Mouse (Mus musculus) urinary bladder, postnatal 4 days (tissue): ENCODE measurements around the gene Dhx34.
A peak's percentile ranks its signal among the peaks of the same experiment; 100 is the strongest.

Experiments
- DNase-seq, 2 experiments: peaks; one replicate each; pipeline ENCODE4 v3.0.0; 2021 to 2022; ENCODE audit warnings: low spot score in 2 of 2

Dhx34 gene

GRCm38 (mm10) chr7:16210862-16211365 is 10.9 kb downstream of the Dhx34 start:
- DNase-seq, result no peak

- no peak for DNase-seq
Observed at GRCm38 (mm10) chr7:16208781-16209665, 12.8 kb downstream of the Dhx34 start.

DNA sequence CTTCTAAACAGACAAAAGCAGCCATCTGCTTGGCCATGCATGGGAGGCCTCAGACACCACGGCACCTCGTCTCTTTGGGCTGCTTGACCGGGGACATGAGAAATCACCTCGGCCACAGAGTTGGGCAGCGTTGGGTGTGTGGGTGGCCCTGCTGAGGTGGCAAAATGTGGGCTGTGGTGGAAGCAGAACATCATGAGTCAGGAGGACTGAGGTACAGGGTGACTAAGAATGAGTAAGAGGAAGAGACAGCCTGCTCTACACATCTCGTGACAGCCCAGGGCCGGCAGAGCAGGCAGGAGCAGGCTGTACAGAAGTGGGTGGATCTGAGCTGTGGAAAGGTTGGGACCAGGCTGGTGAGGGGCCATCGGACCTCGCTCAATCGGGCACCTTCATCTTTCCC is 14.3 kb downstream of the Dhx34 start:
- no peak for DNase-seq

- DNase-seq, result no peak
Observed at GRCm38 (mm10) chr7:16207076-16207475, 14.8 kb downstream of the Dhx34 start.

DNA sequence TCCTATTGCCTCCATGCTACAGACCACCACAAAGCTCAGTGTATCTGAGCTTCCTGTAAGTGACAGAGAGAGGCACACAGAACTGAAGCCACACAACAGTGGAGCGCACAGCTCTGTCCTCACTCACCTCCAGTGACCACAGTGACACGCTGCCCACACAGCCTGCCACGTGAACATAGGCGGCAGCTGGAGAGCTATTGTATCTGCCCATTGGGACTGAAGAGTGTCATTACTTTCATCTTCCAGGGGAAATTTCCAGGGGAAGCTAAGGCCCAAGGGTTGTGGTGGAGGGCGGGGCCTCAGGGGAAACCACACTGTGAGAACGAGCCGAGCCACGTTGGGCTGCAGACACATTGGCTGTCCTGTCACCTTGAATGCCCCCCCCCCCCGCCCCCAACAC is 17.0 kb downstream of the Dhx34 start:
- DNase-seq, result no peak

DNA sequence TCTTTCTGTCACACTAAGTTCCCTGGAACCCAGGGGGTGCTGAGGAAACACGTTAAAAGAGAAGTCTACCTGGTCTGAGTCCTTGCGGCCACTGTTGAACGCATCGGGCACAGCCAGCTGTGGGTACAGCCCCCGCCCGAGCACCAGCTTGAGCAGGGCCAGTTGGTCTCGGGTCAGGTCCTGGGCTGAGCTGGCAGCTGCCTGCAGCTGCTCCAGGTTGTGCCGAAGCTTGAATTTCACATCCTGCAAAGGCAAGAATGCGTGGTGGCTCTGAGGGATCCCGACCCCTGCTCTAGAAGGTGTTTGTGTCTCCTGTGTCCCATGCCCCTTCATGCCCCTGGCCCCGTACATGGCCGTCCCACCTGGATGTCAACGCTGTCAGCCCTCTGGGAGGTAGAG is 18.3 kb downstream of the Dhx34 start:
- no peak for DNase-seq

- DNase-seq, result no peak
Observed at GRCm38 (mm10) chr7:16202756-16203504, 18.9 kb downstream of the Dhx34 start.

- no peak for DNase-seq
Observed at GRCm38 (mm10) chr7:16201136-16201535, 20.7 kb downstream of the Dhx34 start.

DNA sequence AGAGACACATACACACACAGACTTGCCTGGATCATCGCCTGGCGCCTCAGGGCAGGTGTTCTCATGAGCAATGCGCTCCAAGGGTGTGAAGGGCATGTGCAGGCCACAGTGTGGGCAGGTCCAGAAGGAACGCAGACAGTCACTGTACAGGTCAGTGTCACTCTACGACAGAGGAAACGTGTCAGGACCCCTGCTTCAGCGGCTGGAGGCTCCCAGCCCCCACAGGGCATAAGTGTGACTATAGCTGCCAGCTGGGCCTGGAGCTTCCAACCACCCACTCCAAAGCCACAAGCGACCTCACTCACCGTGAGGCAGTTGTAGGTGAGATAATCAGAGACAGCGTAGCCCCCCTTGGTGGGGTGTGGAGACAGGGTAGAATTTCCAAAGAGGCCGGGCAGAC is 23.3 kb downstream of the Dhx34 start:
- DNase-seq, result no peak

DNA sequence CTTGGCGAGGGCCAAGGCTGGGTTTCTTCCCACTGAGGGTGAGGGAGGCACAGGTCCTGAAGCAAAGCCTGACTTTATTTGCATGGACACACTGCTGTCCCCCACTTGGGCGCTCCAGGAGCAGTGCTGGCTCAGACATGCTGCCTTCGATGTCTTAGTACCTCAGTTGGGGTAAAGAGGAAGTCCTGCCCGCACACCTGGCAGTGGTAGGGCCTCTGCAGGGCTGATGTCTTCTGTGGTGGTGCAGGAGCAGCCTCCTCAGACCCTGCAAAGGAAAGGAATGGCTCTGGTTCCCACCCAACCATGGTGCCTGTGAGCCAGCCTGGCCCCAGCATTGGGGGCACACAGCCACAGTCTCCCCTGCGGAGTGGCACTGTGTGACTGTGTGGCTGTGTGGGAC is 24.7 kb downstream of the Dhx34 start:
- no peak for DNase-seq

DNA sequence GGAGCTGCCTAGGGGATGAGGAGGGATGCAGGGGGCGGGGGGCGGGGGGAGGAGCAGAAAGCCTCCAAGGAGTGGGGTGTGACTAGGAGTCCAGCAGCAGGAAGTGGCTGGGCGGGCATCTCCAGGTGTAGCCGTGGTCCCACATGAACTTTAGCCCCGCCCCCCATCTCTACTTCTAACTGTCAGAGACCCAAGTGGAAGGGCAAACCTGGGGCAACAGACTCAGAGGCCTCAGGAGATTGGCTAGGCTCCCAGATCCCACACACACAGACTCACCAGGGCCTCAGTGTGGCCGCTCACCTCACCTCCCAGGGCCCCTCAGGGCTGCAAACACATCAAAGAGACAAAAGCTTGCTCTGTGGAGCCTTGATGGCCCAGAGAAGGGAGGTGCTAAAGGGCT is 25.2 kb downstream of the Dhx34 start:
- no peak for DNase-seq

DNA sequence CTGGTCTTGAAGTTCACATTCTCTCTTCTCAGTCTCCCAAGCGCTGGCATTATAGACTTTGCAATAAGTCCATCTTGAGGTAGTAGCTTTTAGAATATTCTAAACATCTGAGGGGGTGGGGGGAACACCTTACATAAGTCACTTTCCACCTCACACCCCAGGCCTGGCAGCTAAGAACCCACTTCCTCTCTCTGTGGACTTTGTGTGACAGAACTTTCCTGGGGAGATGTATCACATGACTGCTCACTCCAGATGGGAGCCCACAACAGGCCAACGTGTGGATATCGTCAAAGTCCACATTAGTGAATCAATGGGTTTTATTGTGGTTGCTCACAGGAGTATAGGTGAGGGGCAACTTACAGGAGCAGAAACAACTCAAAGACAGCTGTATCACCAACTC is 28.1 kb downstream of the Dhx34 start:
- no peak for DNase-seq

DNA sequence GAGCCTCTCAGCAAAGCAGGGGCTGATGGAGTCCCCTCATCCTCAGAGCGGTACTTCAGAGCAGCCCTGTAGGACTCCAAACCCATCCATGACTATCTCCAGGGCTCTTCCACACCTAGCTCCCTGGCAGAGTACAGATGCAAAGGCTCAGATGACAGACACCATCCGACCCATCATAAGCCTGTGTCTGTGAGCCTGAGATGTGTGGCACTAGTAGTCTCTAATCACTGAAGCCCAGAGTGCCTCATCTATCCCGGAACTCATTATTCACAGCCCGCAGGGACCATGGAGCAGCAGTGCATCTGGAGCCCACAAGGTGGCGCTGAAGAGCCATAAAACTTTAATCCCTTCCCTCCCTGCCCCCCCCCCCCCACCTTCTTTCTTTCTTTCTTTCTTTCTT is 29.5 kb downstream of the Dhx34 start:
- DNase-seq, result peak; percentile 43 to 80

DNA sequence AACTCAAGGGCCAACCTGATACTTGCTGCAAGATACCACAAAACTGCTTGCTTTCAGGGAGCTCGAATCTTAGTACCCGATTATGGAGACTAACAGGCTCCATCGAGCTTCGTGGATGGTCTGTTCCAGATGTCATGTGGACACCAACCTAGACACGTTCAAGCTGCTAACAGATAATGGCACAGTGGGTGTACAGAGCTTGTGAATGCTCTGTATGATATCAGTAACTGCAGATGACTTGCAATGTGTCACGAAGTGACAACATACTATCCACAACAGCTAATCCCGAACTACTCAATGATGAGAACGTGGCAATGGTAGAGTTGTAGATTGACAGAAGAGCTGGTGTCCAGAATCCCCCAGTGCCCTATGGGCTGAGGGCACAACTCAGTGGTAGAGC is 34.3 kb downstream of the Dhx34 start:
- no peak for DNase-seq

- DNase-seq, result no peak
Observed at GRCm38 (mm10) chr7:16183663-16184062, 38.2 kb downstream of the Dhx34 start.

- DNase-seq, result no peak
Observed at GRCm38 (mm10) chr7:16178114-16178513, 43.7 kb downstream of the Dhx34 start.

- no peak for DNase-seq
Observed at GRCm38 (mm10) chr7:16175542-16175931, 46.3 kb downstream of the Dhx34 start.

DNA sequence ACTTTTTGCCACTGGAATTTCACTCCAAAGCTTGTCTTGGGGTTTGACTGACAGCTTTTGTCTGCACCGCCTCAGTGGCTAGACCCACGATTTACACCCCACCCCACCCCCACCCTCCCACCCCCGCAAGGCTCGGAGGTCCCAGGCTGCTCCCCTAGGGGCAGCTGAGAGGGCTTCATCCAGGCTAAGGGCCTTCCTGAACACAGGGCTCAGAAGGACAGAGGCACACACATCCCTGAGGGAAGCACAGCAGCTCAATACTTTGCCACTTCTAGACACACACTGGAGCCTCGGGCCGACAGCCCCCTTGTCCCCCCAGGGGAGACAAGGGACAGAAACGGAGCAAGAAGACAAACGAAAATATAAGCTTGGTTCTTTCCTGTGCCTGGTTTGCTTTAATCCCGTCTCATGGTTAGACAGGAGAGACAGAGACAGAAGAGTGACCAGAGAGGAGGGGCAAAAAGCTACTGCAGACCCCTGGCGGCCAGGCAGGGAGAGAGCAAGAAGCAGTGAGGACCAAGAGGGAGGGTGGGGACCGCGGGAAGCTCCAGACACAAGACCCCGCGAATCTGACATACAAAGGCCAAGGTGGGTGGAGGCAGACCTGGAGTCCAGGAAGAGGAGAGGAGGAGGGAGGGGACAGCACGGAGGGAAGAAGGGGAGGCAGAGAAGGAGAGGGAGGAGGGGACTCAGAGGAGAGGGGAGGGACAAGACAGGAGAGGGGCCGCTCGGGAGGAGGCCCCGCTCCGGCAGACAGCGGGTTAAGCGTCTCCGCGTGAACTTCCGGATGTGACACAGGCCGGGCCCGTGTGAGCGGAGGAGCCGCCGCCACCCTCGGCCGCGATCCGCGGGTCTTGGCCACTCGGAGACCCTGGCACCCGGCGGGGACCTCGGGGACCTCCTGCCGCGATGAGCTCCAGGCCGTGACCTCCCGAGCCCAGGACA is 47.0 kb downstream of the Dhx34 start, which contains the start of gene Meis3:
Gene Meis3 (plus strand): TSS at position 494 of the 945 bp plus-strand sequence.
- DNase-seq, result peak in 1 of 2 experiments; percentile 46

GRCm38 (mm10) chr7:16173146-16173545 is 48.7 kb downstream of the Dhx34 start:
- no peak for DNase-seq

- no peak for DNase-seq
Observed at GRCm38 (mm10) chr7:16172586-16173140, 49.2 kb downstream of the Dhx34 start.

DNA sequence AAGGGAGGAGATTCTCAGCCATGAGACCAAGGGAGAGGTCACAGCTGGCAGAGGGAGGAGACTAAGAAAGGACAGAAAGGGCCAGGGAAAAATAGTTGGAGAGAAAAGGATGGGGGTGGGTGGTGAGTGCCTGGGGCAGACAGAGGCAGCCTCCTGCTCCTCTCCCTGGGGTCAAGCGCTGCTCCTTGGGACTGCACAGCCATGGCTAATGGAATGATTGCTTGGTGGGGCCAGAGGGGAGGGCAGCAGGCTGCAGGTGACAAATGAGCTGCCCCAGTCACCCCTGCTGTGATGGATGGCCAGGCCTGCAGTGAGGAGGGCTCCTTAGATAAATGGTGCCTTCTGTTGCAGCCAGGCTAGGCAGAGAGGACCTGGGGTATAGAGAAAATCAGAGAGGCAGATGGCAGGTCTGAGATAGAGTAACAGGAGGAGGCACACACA is 49.7 kb downstream of the Dhx34 start:
- no peak for DNase-seq
